8 mouse cellular contexts compared by ENCODE assay signal in genomic region chr19:7135525-7135924, GRCm38 (mm10). TPM values are rescaled to one million over a fixed set of nuclear protein-coding genes. Genes with fewer than 3 reads are reported as not detected.
DNase-seq lines count a peak whose midpoint lies in the region; ATAC-seq and TF ChIP-seq lines count a peak whose summit lies in the region.

No protein-coding gene starts in this region.

- 5% methylated on average over 9 of the region's 9 CpGs for WGBS in embryonic facial prominence, embryonic 15.5 days
- WGBS in hindbrain, postnatal 0 days: 17% methylated on average over 9 of the region's 9 CpGs
- 23% methylated on average over 9 of the region's 9 CpGs for WGBS in liver, embryonic 13.5 days (ENCODE audit: insufficient replicate concordance)
- 10% methylated on average over 8 of the region's 9 CpGs for WGBS in stomach, embryonic 16.5 days

- H3K9ac ChIP-seq in embryonic facial prominence, embryonic 15.5 days: no peak overlapping the region
- H3K9ac ChIP-seq in hindbrain, postnatal 0 days (replicated peaks; ENCODE audit: low read length): no peak overlapping the region
- H3K9ac ChIP-seq in liver, embryonic 13.5 days: no peak overlapping the region
- 0 out of 2 replicates have a peak overlapping the region, but pooled peaks have one; percentile 51 for H3K9ac ChIP-seq in stomach, embryonic 16.5 days (ENCODE audit: low read length)

- peaks cover 2% of the 10 kb centered on the region; the same call in 1 of the 2 replicates for H3K27me3 ChIP-seq in embryonic facial prominence, embryonic 15.5 days
- 0 out of 2 replicates have a peak, but pooled peaks cover 3% of the 10 kb centered on the region for H3K27me3 ChIP-seq in hindbrain, postnatal 0 days (ENCODE audit: insufficient read depth, low read length)
- peaks cover 65% of the 10 kb centered on the region for H3K27me3 ChIP-seq in liver, embryonic 13.5 days
- H3K27me3 ChIP-seq in stomach, embryonic 16.5 days (ENCODE audit: control insufficient read depth, insufficient read depth, low read length): no peaks in the 10 kb centered on the region

- TF ChIP-seq CTCF in hindbrain, postnatal 0 days (IDR thresholded peaks at IDR 0.05; ENCODE audit: low read depth): no peak

- H3K4me3 ChIP-seq in embryonic facial prominence, embryonic 15.5 days (replicated peaks): no peak overlapping the region
- H3K4me3 ChIP-seq in hindbrain, postnatal 0 days (ENCODE audit: low read length): no peak overlapping the region
- no peak overlapping the region for H3K4me3 ChIP-seq in liver, embryonic 13.5 days (replicated peaks)
- no peak overlapping the region for H3K4me3 ChIP-seq in stomach, embryonic 16.5 days (replicated peaks; ENCODE audit: low read length)

- peak overlapping the region; percentile 24 for H3K4me2 ChIP-seq in embryonic facial prominence, embryonic 15.5 days (replicated peaks)
- 0 out of 2 replicates have a peak overlapping the region, but pooled peaks have one; percentile 13 for H3K4me2 ChIP-seq in hindbrain, postnatal 0 days (ENCODE audit: low read depth, low read length)
- 0 out of 2 replicates have a peak overlapping the region, but pooled peaks have one; percentile 3 for H3K4me2 ChIP-seq in liver, embryonic 13.5 days
- no peak overlapping the region for H3K4me2 ChIP-seq in stomach, embryonic 16.5 days (ENCODE audit: low read depth, low read length)

- peaks cover 67% of the 10 kb centered on the region for H3K4me1 ChIP-seq in embryonic facial prominence, embryonic 15.5 days
- peaks cover 34% of the 10 kb centered on the region for H3K4me1 ChIP-seq in hindbrain, postnatal 0 days (ENCODE audit: insufficient read depth, low read length)
- peaks cover 30% of the 10 kb centered on the region for H3K4me1 ChIP-seq in liver, embryonic 13.5 days (replicated peaks)
- peaks cover 30% of the 10 kb centered on the region for H3K4me1 ChIP-seq in stomach, embryonic 16.5 days (ENCODE audit: control insufficient read depth, insufficient read depth, low read length)

- peak; percentile 49 to 50 for DNase-seq in lung, adult 18-20 months
- no peak for DNase-seq in lung, postnatal 10 days
- peak; percentile 62 for DNase-seq in hindbrain, postnatal 0 days (ENCODE audit: low spot score)
- no peak for DNase-seq in liver, embryonic 13.5 days
- DNase-seq in adrenal gland, adult 18-20 months (ENCODE audit: low spot score in 2 of 2): no peak
- DNase-seq in left cerebral cortex, adult 11 months (ENCODE audit: low spot score): no peak

- no peaks in the 10 kb centered on the region for H3K9me3 ChIP-seq in embryonic facial prominence, embryonic 15.5 days (replicated peaks)
- H3K9me3 ChIP-seq in hindbrain, postnatal 0 days (ENCODE audit: low read length): no peaks in the 10 kb centered on the region
- H3K9me3 ChIP-seq in liver, embryonic 13.5 days (replicated peaks): no peaks in the 10 kb centered on the region
- no peaks in the 10 kb centered on the region for H3K9me3 ChIP-seq in stomach, embryonic 16.5 days (replicated peaks; ENCODE audit: control insufficient read depth, low read length)

- no peaks in the 10 kb centered on the region for H3K36me3 ChIP-seq in embryonic facial prominence, embryonic 15.5 days
- no peaks in the 10 kb centered on the region for H3K36me3 ChIP-seq in hindbrain, postnatal 0 days (ENCODE audit: insufficient read depth, low read length)
- H3K36me3 ChIP-seq in liver, embryonic 13.5 days: no peaks in the 10 kb centered on the region
- H3K36me3 ChIP-seq in stomach, embryonic 16.5 days (ENCODE audit: control insufficient read depth, insufficient read depth, low read length): no peaks in the 10 kb centered on the region

- peak overlapping the region; percentile 79 for H3K27ac ChIP-seq in embryonic facial prominence, embryonic 15.5 days (replicated peaks)
- H3K27ac ChIP-seq in hindbrain, postnatal 0 days: peak overlapping the region; percentile 22; the same call in 1 of the 2 replicates
- peak overlapping the region; percentile 32; the same call in 1 of the 2 replicates for H3K27ac ChIP-seq in liver, embryonic 13.5 days
- H3K27ac ChIP-seq in stomach, embryonic 16.5 days (ENCODE audit: low read length): peak overlapping the region; percentile 79

- ATAC-seq in embryonic facial prominence, embryonic 15.5 days (ENCODE audit: insufficient number of reproducible peaks, low FRiP score, low TSS enrichment, low read depth): peak; percentile 61
- 0 out of 2 replicates have a peak, but pooled peaks have one; percentile 41 for ATAC-seq in hindbrain, postnatal 0 days
- no peak for ATAC-seq in liver, embryonic 13.5 days (ENCODE audit: low read depth)
- peak; percentile 61; the same call in 1 of the 2 replicates for ATAC-seq in stomach, embryonic 16.5 days (ENCODE audit: insufficient read depth, low FRiP score)

RNA-seq across cellular contexts. Expression of gene Flrt1, which starts 30.0 kb away (rescaled TPM):
- polyA plus RNA-seq in embryonic facial prominence, embryonic 15.5 days (2015; fragmentation: Nextera tagmentation; extraction: Ambion mirVana): 13.5 and 19.2 TPM in 2 replicates
- total RNA-seq in hindbrain, postnatal 0 days (2014; rRNA removed): 8.4 and 10.1 TPM in 2 replicates
- 7.8 and 8.1 TPM in 2 replicates for polyA plus RNA-seq in hindbrain, postnatal 0 days (2015; fragmentation: Nextera tagmentation; extraction: Ambion mirVana)
- polyA plus RNA-seq in liver, embryonic 13.5 days (2015; fragmentation: Nextera tagmentation; extraction: Ambion mirVana): 0.14 and 0.17 TPM in 2 replicates
- polyA plus RNA-seq in stomach, embryonic 16.5 days (2015; fragmentation: Nextera tagmentation; extraction: Ambion mirVana): 3.4 and 3.6 TPM in 2 replicates
- 1 to 10 TPM; 2.1 to 9.3 TPM for total RNA-seq in adrenal gland, adult 18-20 months (2021)

Comparison
In these comparisons a context has a peak if more than half of its experiments do, and no peak if none do; other contexts are left out.
1. DNase-seq: peak in lung, adult 18-20 months (2 of 2) and hindbrain, postnatal 0 days (single experiment); none in lung, postnatal 10 days (single experiment), liver, embryonic 13.5 days (single experiment), adrenal gland, adult 18-20 months (0 of 2) and left cerebral cortex, adult 11 months (single experiment).
2. H3K27ac ChIP-seq: peak in every context shown above with its lines; median percentile 79 in embryonic facial prominence, embryonic 15.5 days; 79 in stomach, embryonic 16.5 days; 32 in liver, embryonic 13.5 days; 22 in hindbrain, postnatal 0 days.